Mouse (Mus musculus) limb, embryonic 10.5 days (tissue): ENCODE measurements around the gene Kif3b. TPM values are rescaled to one million over a fixed set of nuclear protein-coding genes. Genes with fewer than 3 reads are reported as not detected.

ENCODE experiments used
- DNase-seq: peaks from one replicate; pipeline ENCODE4 v3.0.0-alpha.2; 2017; ENCODE audit warnings: low spot score
- H3K27ac ChIP-seq: fragments of 300-500 bp; sonication (generic); 2 replicates; pipeline ENCODE4 v1.5.1; 2016; ENCODE audit warnings: mild to moderate bottlenecking
- H3K27me3 ChIP-seq: fragments of 300-500 bp; sonication (generic); 2 replicates; pipeline ENCODE4 v1.6.1; 2016; ENCODE audit warnings: low read depth, mild to moderate bottlenecking; ENCODE audit not compliant: poor library complexity, severe bottlenecking
- H3K36me3 ChIP-seq: fragments of 300-500 bp; sonication (generic); 2 replicates; pipeline ENCODE4 v1.6.1; 2016; ENCODE audit warnings: mild to moderate bottlenecking, moderate library complexity
- H3K4me1 ChIP-seq: fragments of 300-500 bp; sonication (generic); 2 replicates; pipeline ENCODE4 v1.6.1; 2016
- H3K4me3 ChIP-seq: fragments of 300-500 bp; sonication (generic); 2 replicates; pipeline ENCODE4 v1.5.1; 2016; ENCODE audit warnings: mild to moderate bottlenecking, moderate library complexity
- H3K9me3 ChIP-seq: fragments of 300-500 bp; sonication (generic); replicated peaks from 2 replicates; pipeline ENCODE4 v1.6.1; 2016; ENCODE audit warnings: mild to moderate bottlenecking
- WGBS: fragments of 180-500 bp; shearing (Covaris S2); methylation state at CpG from one replicate; pipeline ENCODE4 v1.1.7; 2016; 5-methylcytosine and 5-hydroxymethylcytosine counted together
- polyA plus RNA-seq: library from polyadenylated mRNA; unstranded; fragments of >200 nt; fragmentation: Nextera tagmentation; extraction: Ambion mirVana; gene quantifications from 2 replicates; pipeline ENCODE4 v1.2.1, GENCODE M21; 2016

The Kif3b gene
- polyA plus RNA-seq, 1 experiment from 2014 or later, result 5.4 TPM

GRCm38 (mm10) chr2:153338361-153339350 lies 47.4 kb downstream of the Kif3b start:
- H3K27ac ChIP-seq, result no peak overlapping the region

GRCm38 (mm10) chr2:153342166-153342565 lies 51.0 kb downstream of the Kif3b start:
- Histone ChIP-seq H3K4me1 (peaks cover 13% of the 10 kb centered on the region), H3K27ac (no peak overlapping the region), H3K4me3 (no peak overlapping the region), H3K36me3 (peaks cover 22% of the 10 kb centered on the region), H3K9me3 (no peaks in the 10 kb centered on the region), H3K27me3 (no peaks in the 10 kb centered on the region)
- WGBS, result 93% methylated on average over 6 of the region's 6 CpGs
- no peak for DNase-seq

More at GRCm38 (mm10) chr2:153338361-153339350, 47.4 kb downstream of the Kif3b start:
- Histone ChIP-seq H3K36me3 (peaks cover 17% of the 10 kb centered on the region), H3K9me3 (no peaks in the 10 kb centered on the region), H3K4me3 (no peak overlapping the region), H3K27me3 (no peaks in the 10 kb centered on the region), H3K4me1 (peaks cover 5% of the 10 kb centered on the region; the same call in 1 of the 2 replicates)
- DNase-seq, result no peak
- 90% methylated on average over 9 of the region's 9 CpGs for WGBS

GRCm38 (mm10) chr2:153342602-153343001 lies 51.4 kb downstream of the Kif3b start:
- H3K4me1 ChIP-seq, result peaks cover 13% of the 10 kb centered on the region
- H3K4me3 ChIP-seq, result no peak overlapping the region
- H3K27me3 ChIP-seq, result no peaks in the 10 kb centered on the region
- no peak overlapping the region for H3K27ac ChIP-seq
- DNase-seq, result no peak
- peaks cover 22% of the 10 kb centered on the region for H3K36me3 ChIP-seq
- no peaks in the 10 kb centered on the region for H3K9me3 ChIP-seq
- WGBS, result 86% methylated on average over 3 of the region's 3 CpGs

GRCm38 (mm10) chr2:153343191-153343590 lies 52.0 kb downstream of the Kif3b start:
- H3K27ac ChIP-seq, result no peak overlapping the region

GRCm38 (mm10) chr2:153345071-153345453 lies 53.8 kb downstream of the Kif3b start:
- WGBS, result 6% methylated on average over 11 of the region's 11 CpGs
- no peaks in the 10 kb centered on the region for H3K27me3 ChIP-seq
- H3K4me3 ChIP-seq, result peak overlapping the region; percentile 93
- peak; percentile 32 for DNase-seq
- peaks cover 32% of the 10 kb centered on the region for H3K4me1 ChIP-seq
- H3K27ac ChIP-seq, result peak overlapping the region; percentile 100
- H3K9me3 ChIP-seq, result no peaks in the 10 kb centered on the region
- H3K36me3 ChIP-seq, result peaks cover 30% of the 10 kb centered on the region

More at GRCm38 (mm10) chr2:153343191-153343590, 52.0 kb downstream of the Kif3b start:
- Histone ChIP-seq H3K9me3 (no peaks in the 10 kb centered on the region), H3K36me3 (peaks cover 22% of the 10 kb centered on the region), H3K27me3 (no peaks in the 10 kb centered on the region), H3K4me3 (no peak overlapping the region), H3K4me1 (peaks cover 18% of the 10 kb centered on the region)
- DNase-seq, result no peak

- Histone ChIP-seq H3K4me3 (peak within 1 kb of the TSS; percentile 93), H3K36me3 (peaks cover 30% of the 10 kb centered on the region), H3K27me3 (no peaks in the 10 kb centered on the region), H3K9me3 (no peaks in the 10 kb centered on the region), H3K27ac (peak within 1 kb of the TSS; percentile 100), H3K4me1 (peaks cover 37% of the 10 kb centered on the region)
- peak; percentile 98 for DNase-seq
- under 1% methylated on average over 79 of the region's 79 CpGs for WGBS
Observed at GRCm38 (mm10) chr2:153345454-153346220, 54.4 kb downstream of the Kif3b start, which contains the start of gene Asxl1. TSS of gene Asxl1 (plus strand) at chr2:153345829.

GRCm38 (mm10) chr2:153346221-153347182 lies 55.3 kb downstream of the Kif3b start:
- Histone ChIP-seq H3K9me3 (no peaks in the 10 kb centered on the region), H3K27ac (peak overlapping the region; percentile 100), H3K4me3 (peak overlapping the region; percentile 93), H3K36me3 (peaks cover 37% of the 10 kb centered on the region), H3K27me3 (no peaks in the 10 kb centered on the region), H3K4me1 (peaks cover 39% of the 10 kb centered on the region)
- DNase-seq, result peak; percentile 91
- under 1% methylated on average over 60 of the region's 76 CpGs for WGBS

- Histone ChIP-seq H3K4me3 (peak overlapping the region; percentile 93), H3K27me3 (no peaks in the 10 kb centered on the region), H3K9me3 (no peaks in the 10 kb centered on the region), H3K36me3 (peaks cover 37% of the 10 kb centered on the region), H3K27ac (peak overlapping the region; percentile 100), H3K4me1 (peaks cover 39% of the 10 kb centered on the region)
- DNase-seq, result no peak
- 19% methylated on average over 9 of the region's 9 CpGs for WGBS
Observed at GRCm38 (mm10) chr2:153347183-153347781, 56.1 kb downstream of the Kif3b start.

GRCm38 (mm10) chr2:153348100-153348831 lies 57.1 kb downstream of the Kif3b start:
- peak overlapping the region; percentile 93 for H3K4me3 ChIP-seq
- peaks cover 40% of the 10 kb centered on the region for H3K36me3 ChIP-seq
- no peak for DNase-seq
- peaks cover 39% of the 10 kb centered on the region for H3K4me1 ChIP-seq
- H3K27ac ChIP-seq, result no peak overlapping the region
- H3K27me3 ChIP-seq, result no peaks in the 10 kb centered on the region
- 83% methylated on average over 6 of the region's 6 CpGs for WGBS
- H3K9me3 ChIP-seq, result no peaks in the 10 kb centered on the region

- DNase-seq, result no peak
- H3K4me1 ChIP-seq, result peaks cover 32% of the 10 kb centered on the region
- no peak overlapping the region for H3K27ac ChIP-seq
- peaks cover 60% of the 10 kb centered on the region for H3K36me3 ChIP-seq
- no peaks in the 10 kb centered on the region for H3K27me3 ChIP-seq
- no peak overlapping the region for H3K4me3 ChIP-seq
- H3K9me3 ChIP-seq, result no peaks in the 10 kb centered on the region
- 58% methylated on average over 6 of the region's 6 CpGs for WGBS
Observed at GRCm38 (mm10) chr2:153350552-153351181, 59.5 kb downstream of the Kif3b start.

GRCm38 (mm10) chr2:153354648-153355047 lies 63.4 kb downstream of the Kif3b start:
- H3K4me1 ChIP-seq, result peaks cover 11% of the 10 kb centered on the region
- H3K27ac ChIP-seq, result no peak overlapping the region
- WGBS, result 90% methylated on average over 2 of the region's 2 CpGs
- no peaks in the 10 kb centered on the region for H3K27me3 ChIP-seq
- no peaks in the 10 kb centered on the region for H3K9me3 ChIP-seq
- H3K4me3 ChIP-seq, result no peak overlapping the region
- H3K36me3 ChIP-seq, result peaks cover 93% of the 10 kb centered on the region
- DNase-seq, result no peak
